Mouse (Mus musculus) midbrain, embryonic 11.5 days (tissue): ENCODE measurements at regions not wholly inside any gene's neighbourhood (a gene's known extent, or its start where the extent isn't known, plus 50 kb on each side); places are given as distances from the start of the nearest gene placed in this dataset.

Experiments used
- ATAC-seq: fragments of 200-750 bp; cut with Nextera tagmentation; 2 replicates; pipeline ENCODE4 v1.8.0; 2017; ENCODE audit warnings: moderate TSS enrichment, moderate library complexity; ENCODE audit not compliant: low FRiP score
- DNase-seq: peaks from one replicate; pipeline ENCODE4 v3.0.0; 2015; ENCODE audit warnings: low spot score; ENCODE audit errors: missing footprints
- H3K27ac ChIP-seq: fragments of 300-500 bp; sonication (generic); 2 replicates; pipeline ENCODE4 v1.5.1; 2014; ENCODE audit warnings: low read depth, low read length
- H3K27me3 ChIP-seq: fragments of 300-500 bp; sonication (generic); 2 replicates; pipeline ENCODE4 v1.6.1; 2014; ENCODE audit warnings: mild to moderate bottlenecking, low read length, moderate library complexity, mixed read lengths; ENCODE audit not compliant: control insufficient read depth, insufficient read depth
- H3K36me3 ChIP-seq: fragments of 300-500 bp; sonication (generic); 2 replicates; pipeline ENCODE4 v1.6.1; 2014; ENCODE audit warnings: mild to moderate bottlenecking, low read length, moderate library complexity, mixed read lengths; ENCODE audit not compliant: control insufficient read depth, insufficient read depth
- H3K4me1 ChIP-seq: fragments of 300-500 bp; sonication (generic); 2 replicates; pipeline ENCODE4 v1.6.1; 2014; ENCODE audit warnings: low read length; ENCODE audit not compliant: control insufficient read depth, insufficient read depth
- H3K4me2 ChIP-seq: fragments of 300-500 bp; sonication (generic); 2 replicates; pipeline ENCODE4 v1.6.1; 2014; ENCODE audit warnings: mild to moderate bottlenecking, moderate library complexity
- H3K4me3 ChIP-seq: fragments of 300-500 bp; sonication (generic); 2 replicates; pipeline ENCODE4 v1.5.1; 2014; ENCODE audit warnings: low read depth, low read length
- H3K9ac ChIP-seq: fragments of 300-500 bp; sonication (generic); 2 replicates; pipeline ENCODE4 v1.6.1; 2014; ENCODE audit warnings: low read length
- H3K9me3 ChIP-seq: fragments of 300-500 bp; sonication (generic); 2 replicates; pipeline ENCODE4 v1.6.1; 2016; ENCODE audit warnings: low read length; ENCODE audit not compliant: control insufficient read depth
- WGBS: fragments of 180-500 bp; shearing (Covaris S2); extraction: QIAGEN DNeasy Blood & Tissue Kit; methylation state at CpG from one replicate; pipeline ENCODE4 v1.1.7; 2014; 5-methylcytosine and 5-hydroxymethylcytosine counted together

- Histone ChIP-seq H3K4me2 (no peak overlapping the region), H3K4me1 (peaks cover 16% of the 10 kb centered on the region), H3K27ac (no peak overlapping the region), H3K27me3 (no peaks in the 10 kb centered on the region), H3K4me3 (no peak overlapping the region), H3K9ac (no peak overlapping the region), H3K36me3 (no peaks in the 10 kb centered on the region), H3K9me3 (peaks cover 4% of the 10 kb centered on the region; the same call in 1 of the 2 replicates)
- 38% methylated on average over 5 of the region's 5 CpGs for WGBS
- DNase-seq (peak; percentile 85), ATAC-seq (no peak)
Observed at GRCm38 (mm10) chr13:44221721-44222120, 437.1 kb downstream of the Cd83 start.

GRCm38 (mm10) chr13:44222335-44222734 lies 437.8 kb downstream of the Cd83 start:
- Histone ChIP-seq H3K9me3 (peaks cover 4% of the 10 kb centered on the region; the same call in 1 of the 2 replicates), H3K9ac (no peak overlapping the region), H3K4me1 (peaks cover 16% of the 10 kb centered on the region), H3K4me2 (no peak overlapping the region), H3K27ac (no peak overlapping the region), H3K4me3 (no peak overlapping the region), H3K36me3 (no peaks in the 10 kb centered on the region), H3K27me3 (no peaks in the 10 kb centered on the region)
- DNase-seq (no peak), ATAC-seq (no peak; the same call in 1 of the 2 replicates)

DNA sequence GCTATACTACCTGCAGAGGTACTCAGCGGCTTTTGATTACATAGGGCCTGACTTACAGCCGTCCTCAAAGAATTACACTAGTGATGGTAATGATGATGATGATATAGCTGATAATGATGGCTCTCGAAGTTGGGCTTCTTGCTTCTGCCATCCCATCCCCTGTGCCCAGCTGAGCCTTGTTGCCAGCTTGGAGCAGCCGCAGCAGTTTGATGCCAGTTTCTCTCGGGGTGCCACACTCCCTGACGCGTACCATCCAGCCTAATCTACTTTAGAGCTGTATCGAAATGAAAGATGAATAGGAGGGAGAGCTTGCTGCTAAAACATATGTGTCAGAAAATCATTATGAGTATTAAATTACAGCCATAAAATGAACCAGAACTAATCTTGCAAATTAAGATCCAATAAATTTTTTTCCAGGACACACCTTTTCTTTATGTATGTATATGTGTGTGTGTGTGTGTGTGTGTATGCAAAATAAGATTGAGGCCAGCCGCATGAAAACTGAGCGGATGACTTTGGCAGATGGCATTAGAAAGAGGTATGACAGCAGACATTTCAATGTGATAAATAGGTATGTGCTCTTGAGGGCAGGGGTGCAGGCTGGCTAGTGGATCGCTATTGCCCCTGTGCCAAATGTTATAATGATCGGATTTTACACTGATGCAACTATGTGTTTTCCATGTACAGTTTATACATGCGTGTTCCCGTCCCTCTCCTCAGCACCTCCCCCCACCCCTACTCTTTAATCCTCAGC lies 443.3 kb downstream of the Cd83 start:
- DNase-seq (no peak), ATAC-seq (no peak)
- Histone ChIP-seq H3K27me3 (no peaks in the 10 kb centered on the region), H3K4me3 (no peak overlapping the region), H3K4me1 (peaks cover 43% of the 10 kb centered on the region), H3K4me2 (no peak overlapping the region), H3K9ac (no peak overlapping the region), H3K36me3 (no peaks in the 10 kb centered on the region), H3K27ac (no peak overlapping the region), H3K9me3 (peaks cover 4% of the 10 kb centered on the region; the same call in 1 of the 2 replicates)
- 71% methylated on average over 14 of the region's 14 CpGs for WGBS

- Histone ChIP-seq H3K36me3 (no peaks in the 10 kb centered on the region), H3K27me3 (no peaks in the 10 kb centered on the region), H3K4me2 (no peak overlapping the region; the same call in 1 of the 2 replicates), H3K4me3 (no peak overlapping the region), H3K9ac (no peak overlapping the region), H3K9me3 (peaks cover 4% of the 10 kb centered on the region; the same call in 1 of the 2 replicates), H3K27ac (no peak overlapping the region), H3K4me1 (peaks cover 45% of the 10 kb centered on the region)
- 12% methylated on average over 16 of the region's 16 CpGs for WGBS
- ATAC-seq (no peak), DNase-seq (no peak)
Observed at GRCm38 (mm10) chr13:44228540-44229135, 444.1 kb downstream of the Cd83 start.

DNA sequence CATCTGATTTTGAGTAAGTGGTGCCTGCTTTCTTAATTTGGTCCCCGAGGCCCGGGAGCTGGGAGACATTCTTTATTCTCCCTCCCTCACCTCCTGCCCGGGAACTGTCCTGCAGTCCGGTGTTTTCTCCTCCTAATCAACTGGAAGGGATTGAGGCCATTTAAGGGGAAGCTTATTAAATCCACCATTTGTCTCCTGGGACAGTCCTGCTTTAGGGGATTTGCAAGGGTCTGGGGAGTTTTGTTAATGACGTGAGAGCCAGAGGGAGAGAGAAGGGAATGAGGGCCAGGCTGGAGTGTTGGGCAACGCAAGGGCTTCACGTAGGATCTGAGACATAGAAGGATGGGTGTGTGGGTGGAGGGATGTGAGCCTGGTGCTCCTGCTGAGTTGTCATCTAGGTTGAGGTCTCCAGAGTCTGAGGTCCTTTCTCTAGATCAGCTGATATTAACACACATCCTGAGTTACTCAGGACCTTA lies 444.6 kb downstream of the Cd83 start:
- Histone ChIP-seq H3K36me3 (no peaks in the 10 kb centered on the region), H3K27ac (no peak overlapping the region), H3K9me3 (peaks cover 4% of the 10 kb centered on the region; the same call in 1 of the 2 replicates), H3K27me3 (no peaks in the 10 kb centered on the region), H3K4me3 (no peak overlapping the region), H3K4me1 (peaks cover 45% of the 10 kb centered on the region), H3K9ac (no peak overlapping the region), H3K4me2 (no peak overlapping the region; the same call in 1 of the 2 replicates)
- ATAC-seq (no peak), DNase-seq (peak; percentile 89)
- WGBS, result 4% methylated on average over 7 of the region's 7 CpGs

GRCm38 (mm10) chr13:44231403-44231802 lies 446.8 kb downstream of the Cd83 start:
- DNase-seq (no peak), ATAC-seq (peak; percentile 72)
- WGBS, result 11% methylated on average over 4 of the region's 4 CpGs
- no peak overlapping the region for H3K4me3 ChIP-seq
- no peaks in the 10 kb centered on the region for H3K36me3 ChIP-seq
- no peaks in the 10 kb centered on the region for H3K27me3 ChIP-seq
- H3K27ac ChIP-seq, result no peak overlapping the region; the same call in 1 of the 2 replicates
- H3K4me1 ChIP-seq, result peaks cover 45% of the 10 kb centered on the region
- no peaks in the 10 kb centered on the region for H3K9me3 ChIP-seq
- no peak overlapping the region for H3K9ac ChIP-seq
- H3K4me2 ChIP-seq, result no peak overlapping the region

DNA sequence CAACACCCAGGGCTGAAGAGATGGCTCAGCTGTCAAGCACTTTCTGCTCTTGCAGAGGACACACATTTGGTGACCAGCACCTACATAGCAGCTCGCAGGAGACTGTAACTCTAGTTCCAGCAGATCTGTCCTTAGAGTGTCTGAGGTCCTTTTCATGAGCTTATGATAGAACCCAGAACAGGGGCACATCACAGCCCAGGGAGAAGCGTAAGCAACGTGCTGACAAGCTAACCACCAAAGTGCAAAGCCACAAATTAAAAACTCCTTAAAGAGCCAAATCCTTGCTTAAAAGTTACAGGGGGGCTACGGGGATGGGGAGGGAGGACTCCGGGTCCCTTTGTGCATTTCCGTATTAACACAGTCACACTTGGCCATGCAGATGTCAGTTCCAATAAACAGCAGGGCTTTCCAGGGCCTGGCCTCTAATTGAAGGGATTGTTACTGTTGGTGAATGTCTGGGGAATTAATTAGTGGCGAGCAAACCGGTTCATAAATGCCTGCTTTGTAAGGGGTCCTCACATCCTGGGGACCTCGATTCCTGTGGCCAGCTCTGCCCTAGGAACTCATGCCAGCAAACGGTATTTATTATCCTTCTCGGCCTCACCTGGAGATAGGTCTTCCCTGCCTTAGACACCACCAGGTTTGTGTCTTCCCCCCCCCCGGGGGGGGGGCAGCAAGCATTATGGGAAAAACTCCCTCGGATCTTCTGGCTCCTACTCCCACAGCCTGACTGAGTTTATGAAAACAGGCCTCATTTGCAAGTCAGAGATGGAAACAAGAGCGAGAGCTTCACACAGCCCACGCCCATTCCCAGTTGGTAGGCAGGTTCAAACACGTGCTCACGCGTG lies 447.5 kb downstream of the Cd83 start:
- Histone ChIP-seq H3K9ac (no peak overlapping the region), H3K4me2 (0 out of 2 replicates have a peak overlapping the region, but pooled peaks have one; percentile 6), H3K36me3 (no peaks in the 10 kb centered on the region), H3K9me3 (no peaks in the 10 kb centered on the region), H3K27ac (peak overlapping the region; percentile 28), H3K4me1 (peaks cover 45% of the 10 kb centered on the region), H3K27me3 (no peaks in the 10 kb centered on the region), H3K4me3 (no peak overlapping the region)
- ATAC-seq, result peak; percentile 66
- WGBS, result 21% methylated on average over 18 of the region's 18 CpGs
- peak; percentile 93 for DNase-seq

DNA sequence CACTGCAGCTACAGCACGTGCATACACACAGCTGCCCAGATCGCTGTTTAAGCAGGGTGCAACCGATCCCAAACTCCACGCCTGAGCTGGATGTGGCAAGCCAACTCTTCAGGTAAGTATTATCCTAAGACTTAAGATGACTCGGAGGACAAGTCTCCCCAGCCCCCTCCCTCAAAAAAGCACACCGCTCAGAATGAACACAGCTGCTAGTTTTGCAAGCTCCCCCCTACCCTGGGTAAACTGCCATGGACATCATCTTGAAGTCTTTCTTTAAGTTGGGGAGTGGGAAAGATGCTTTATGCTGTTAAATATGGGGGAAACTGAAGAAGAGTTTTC lies 448.1 kb downstream of the Cd83 start:
- H3K27ac ChIP-seq, result 0 out of 2 replicates have a peak overlapping the region, but pooled peaks have one; percentile 28
- H3K9me3 ChIP-seq, result no peaks in the 10 kb centered on the region
- H3K27me3 ChIP-seq, result no peaks in the 10 kb centered on the region
- ATAC-seq (no peak), DNase-seq (peak; percentile 91)
- H3K36me3 ChIP-seq, result no peaks in the 10 kb centered on the region
- H3K4me1 ChIP-seq, result peaks cover 45% of the 10 kb centered on the region
- H3K4me3 ChIP-seq, result no peak overlapping the region
- WGBS, result 63% methylated on average over 6 of the region's 6 CpGs
- H3K4me2 ChIP-seq, result no peak overlapping the region
- no peak overlapping the region for H3K9ac ChIP-seq
